ENCODE assay signal across 10 mouse cellular contexts in the genomic region with DNA sequence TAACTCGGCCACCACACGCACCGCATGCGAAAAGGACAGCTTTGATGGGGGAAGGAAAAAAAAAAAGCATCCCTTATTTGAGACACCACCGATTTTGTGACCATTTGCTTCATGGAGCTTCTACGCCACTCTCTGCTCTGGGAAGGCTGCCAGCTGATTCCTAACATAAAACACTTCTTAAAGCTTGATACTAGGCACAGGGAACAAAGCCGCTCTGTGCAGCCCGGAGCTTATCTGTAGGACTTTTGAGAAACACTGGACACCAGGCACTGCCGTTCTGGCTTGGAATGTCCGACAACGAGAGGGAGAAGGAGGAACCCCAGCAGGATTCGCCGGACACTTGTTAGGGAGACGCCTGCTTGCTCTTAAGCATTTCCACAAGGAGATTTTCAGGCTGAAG. TPM values are rescaled to one million over a fixed set of nuclear protein-coding genes. Genes with fewer than 3 reads are reported as not detected.
DNase-seq lines count a peak whose midpoint lies in the region; ATAC-seq and TF ChIP-seq lines count a peak whose summit lies in the region.
"Had no signal": no experiment of that assay in that cellular context is flagged by ENCODE, and none has a peak within 500 bp of the region (broad histone marks: within the 10 kb centered on the region; RNA-seq: fewer than 3 reads in every experiment).

No protein-coding gene starts in this region.

- TF ChIP-seq CTCF in forebrain, postnatal 0 days (IDR thresholded peaks at IDR 0.05; ENCODE audit: low read depth), result no peak

- H3K9me3 ChIP-seq in forebrain, postnatal 0 days (ENCODE audit: low read length), result no peaks in the 10 kb centered on the region
- H3K9me3 ChIP-seq in forebrain, embryonic 11.5 days (ENCODE audit: control insufficient read depth, low read length), result no peaks in the 10 kb centered on the region
- H3K9me3 ChIP-seq in midbrain, embryonic 13.5 days, result no peaks in the 10 kb centered on the region
- no peaks in the 10 kb centered on the region for H3K9me3 ChIP-seq in midbrain, embryonic 10.5 days (replicated peaks)
- no peaks in the 10 kb centered on the region for H3K9me3 ChIP-seq in stomach, embryonic 15.5 days
- H3K9me3 ChIP-seq: midbrain, embryonic 12.5 days had no signal

- peaks cover 71% of the 10 kb centered on the region for H3K36me3 ChIP-seq in forebrain, postnatal 0 days (ENCODE audit: insufficient read depth)
- peaks cover 55% of the 10 kb centered on the region for H3K36me3 ChIP-seq in forebrain, embryonic 11.5 days (ENCODE audit: control insufficient read depth, insufficient read depth, low read length)
- H3K36me3 ChIP-seq in midbrain, embryonic 13.5 days, result peaks cover 83% of the 10 kb centered on the region
- H3K36me3 ChIP-seq in midbrain, embryonic 10.5 days, result peaks cover 100% of the 10 kb centered on the region
- H3K36me3 ChIP-seq in stomach, embryonic 15.5 days, result peaks cover 67% of the 10 kb centered on the region

- H3K9ac ChIP-seq in forebrain, postnatal 0 days, result no peak overlapping the region
- no peak overlapping the region for H3K9ac ChIP-seq in forebrain, embryonic 11.5 days (ENCODE audit: low read length)
- H3K9ac ChIP-seq in midbrain, embryonic 13.5 days (replicated peaks), result no peak overlapping the region
- no peak overlapping the region for H3K9ac ChIP-seq in stomach, embryonic 15.5 days
- H3K9ac ChIP-seq: midbrain, embryonic 12.5 days had no signal

- 51% methylated on average over 14 of the region's 14 CpGs for WGBS in forebrain, postnatal 0 days
- 91% methylated on average over 14 of the region's 14 CpGs for WGBS in forebrain, embryonic 11.5 days
- WGBS in midbrain, embryonic 13.5 days, result 79% methylated on average over 14 of the region's 14 CpGs
- 94% methylated on average over 14 of the region's 14 CpGs for WGBS in midbrain, embryonic 10.5 days
- 65% methylated on average over 14 of the region's 14 CpGs for WGBS in stomach, embryonic 15.5 days

- no peaks in the 10 kb centered on the region for H3K27me3 ChIP-seq in forebrain, postnatal 0 days (ENCODE audit: insufficient read depth, low read length)
- no peaks in the 10 kb centered on the region for H3K27me3 ChIP-seq in forebrain, embryonic 11.5 days (ENCODE audit: control insufficient read depth, insufficient read depth, low read length)
- H3K27me3 ChIP-seq in midbrain, embryonic 13.5 days, result no peaks in the 10 kb centered on the region
- no peaks in the 10 kb centered on the region for H3K27me3 ChIP-seq in midbrain, embryonic 10.5 days (ENCODE audit: low read depth, poor library complexity, severe bottlenecking)
- no peaks in the 10 kb centered on the region for H3K27me3 ChIP-seq in stomach, embryonic 15.5 days (replicated peaks)
- H3K27me3 ChIP-seq: midbrain, embryonic 12.5 days had no signal

- no peak for ATAC-seq in forebrain, postnatal 0 days
- ATAC-seq in forebrain, embryonic 11.5 days (replicated peaks; ENCODE audit: low FRiP score), result no peak
- no peak for ATAC-seq in midbrain, embryonic 13.5 days
- ATAC-seq in stomach, embryonic 15.5 days (ENCODE audit: insufficient read depth, low FRiP score, low read depth), result no peak
- ATAC-seq: CD4-positive, CD25-positive, alpha-beta regulatory T cell, adult 4 months had no signal

- DNase-seq in forebrain, postnatal 0 days, result no peak
- no peak for DNase-seq in forebrain, embryonic 11.5 days (ENCODE audit: low spot score)
- no peak for DNase-seq in midbrain, embryonic 10.5 days (ENCODE audit: low spot score)
- peak; percentile 71 for DNase-seq in layer of hippocampus, adult 9-11 months
- DNase-seq in ovary, adult 18-20 months (ENCODE audit: low spot score), result no peak
- no peak for DNase-seq in natural killer cell, adult 2 months (ENCODE audit: low spot score in 2 of 2)

- H3K27ac ChIP-seq in forebrain, postnatal 0 days (ENCODE audit: low read depth, low read length), result peak overlapping the region; percentile 29; the same call in 1 of the 2 replicates
- no peak overlapping the region for H3K27ac ChIP-seq in forebrain, embryonic 11.5 days (ENCODE audit: low read depth, low read length)
- peak overlapping the region; percentile 49; the same call in 1 of the 2 replicates for H3K27ac ChIP-seq in midbrain, embryonic 13.5 days
- no peak overlapping the region for H3K27ac ChIP-seq in midbrain, embryonic 10.5 days (replicated peaks)
- peak overlapping the region; percentile 32; the same call in 1 of the 2 replicates for H3K27ac ChIP-seq in stomach, embryonic 15.5 days
- H3K27ac ChIP-seq: midbrain, embryonic 12.5 days had no signal

- H3K4me1 ChIP-seq in forebrain, postnatal 0 days (ENCODE audit: insufficient read depth), result 0 out of 2 replicates have a peak, but pooled peaks cover 10% of the 10 kb centered on the region
- peaks cover 4% of the 10 kb centered on the region; the same call in 1 of the 2 replicates for H3K4me1 ChIP-seq in forebrain, embryonic 11.5 days (replicated peaks; ENCODE audit: control insufficient read depth, insufficient read depth, low read length)
- peaks cover 44% of the 10 kb centered on the region for H3K4me1 ChIP-seq in midbrain, embryonic 13.5 days (replicated peaks)
- peaks cover 27% of the 10 kb centered on the region for H3K4me1 ChIP-seq in midbrain, embryonic 10.5 days
- peaks cover 34% of the 10 kb centered on the region for H3K4me1 ChIP-seq in stomach, embryonic 15.5 days

- H3K4me2 ChIP-seq in forebrain, postnatal 0 days (ENCODE audit: low read depth), result no peak overlapping the region
- no peak overlapping the region for H3K4me2 ChIP-seq in forebrain, embryonic 11.5 days (ENCODE audit: low read depth, low read length, severe bottlenecking)
- H3K4me2 ChIP-seq in midbrain, embryonic 13.5 days (replicated peaks), result no peak overlapping the region
- no peak overlapping the region for H3K4me2 ChIP-seq in stomach, embryonic 15.5 days
- H3K4me2 ChIP-seq: midbrain, embryonic 12.5 days had no signal

- H3K4me3 ChIP-seq in forebrain, postnatal 0 days (ENCODE audit: low read depth, low read length), result no peak overlapping the region
- H3K4me3 ChIP-seq in forebrain, embryonic 11.5 days (ENCODE audit: low read depth, low read length), result no peak overlapping the region
- H3K4me3 ChIP-seq in midbrain, embryonic 13.5 days (replicated peaks), result no peak overlapping the region
- no peak overlapping the region for H3K4me3 ChIP-seq in midbrain, embryonic 10.5 days
- no peak overlapping the region for H3K4me3 ChIP-seq in stomach, embryonic 15.5 days (replicated peaks)
- H3K4me3 ChIP-seq: midbrain, embryonic 12.5 days had no signal

RNA-seq across cellular contexts. Expression of a gene that starts 5.8 kb away (rescaled TPM):
- 80.9 and 107 TPM in 2 replicates for total RNA-seq in forebrain, postnatal 0 days (2014; rRNA removed)
- polyA plus RNA-seq in forebrain, postnatal 0 days (2015; fragmentation: Nextera tagmentation; extraction: Ambion mirVana), result 69.8 and 78.4 TPM in 2 replicates
- 192 and 220 TPM in 2 replicates for polyA plus RNA-seq in forebrain, embryonic 11.5 days (2014; fragmentation: Nextera tagmentation; extraction: Ambion mirVana)
- polyA plus RNA-seq in midbrain, embryonic 13.5 days (2015; fragmentation: Nextera tagmentation; extraction: Ambion mirVana), result 149 and 152 TPM in 2 replicates
- polyA plus RNA-seq in midbrain, embryonic 10.5 days (2016; fragmentation: Nextera tagmentation; extraction: Ambion mirVana), result 151 and 164 TPM in 2 replicates
- polyA plus RNA-seq in stomach, embryonic 15.5 days (2015; fragmentation: Nextera tagmentation; extraction: Ambion mirVana), result 104 and 107 TPM in 2 replicates

RNA-seq across cellular contexts. Expression of a gene that starts 51.0 kb away (rescaled TPM):
- total RNA-seq in forebrain, postnatal 0 days (2014; rRNA removed), result 52.7 and 73.3 TPM in 2 replicates
- 67.0 and 90.2 TPM in 2 replicates for polyA plus RNA-seq in forebrain, postnatal 0 days (2015; fragmentation: Nextera tagmentation; extraction: Ambion mirVana)
- 134 and 139 TPM in 2 replicates for polyA plus RNA-seq in forebrain, embryonic 11.5 days (2014; fragmentation: Nextera tagmentation; extraction: Ambion mirVana)
- polyA plus RNA-seq in midbrain, embryonic 13.5 days (2015; fragmentation: Nextera tagmentation; extraction: Ambion mirVana), result 156 and 159 TPM in 2 replicates
- polyA plus RNA-seq in midbrain, embryonic 10.5 days (2016; fragmentation: Nextera tagmentation; extraction: Ambion mirVana), result 111 and 117 TPM in 2 replicates
- polyA plus RNA-seq in stomach, embryonic 15.5 days (2015; fragmentation: Nextera tagmentation; extraction: Ambion mirVana), result 70.6 and 78.7 TPM in 2 replicates

Comparison
In these comparisons a context has a peak if more than half of its experiments do, and no peak if none do; other contexts are left out.
1. H3K27ac ChIP-seq: peak in forebrain, postnatal 0 days (single experiment), midbrain, embryonic 13.5 days (single experiment) and stomach, embryonic 15.5 days (single experiment); none in forebrain, embryonic 11.5 days (single experiment) and midbrain, embryonic 10.5 days (single experiment).